Mouse (Mus musculus) embryonic facial prominence, embryonic 15.5 days (tissue): ENCODE data around the gene Pp2d1. TPM values are rescaled to one million over a fixed set of nuclear protein-coding genes. Genes with fewer than 3 reads are reported as not detected.

Source experiments
- ATAC-seq: fragments of 200-750 bp; cut with Nextera tagmentation; 2 replicates; pipeline ENCODE4 v1.8.0; 2017; ENCODE audit warnings: low read depth, moderate TSS enrichment; ENCODE audit not compliant: insufficient number of reproducible peaks, low FRiP score, low TSS enrichment
- H3K27ac ChIP-seq: fragments of 300-500 bp; sonication (generic); replicated peaks from 2 replicates; pipeline ENCODE4 v1.5.1; 2015; ENCODE audit warnings: mild to moderate bottlenecking, inconsistent platforms
- H3K27me3 ChIP-seq: fragments of 300-500 bp; sonication (generic); 2 replicates; pipeline ENCODE4 v1.6.1; 2015; ENCODE audit warnings: inconsistent platforms
- H3K36me3 ChIP-seq: fragments of 300-500 bp; sonication (generic); 2 replicates; pipeline ENCODE4 v1.6.1; 2015; ENCODE audit warnings: mild to moderate bottlenecking, inconsistent platforms
- H3K4me1 ChIP-seq: fragments of 300-500 bp; sonication (generic); 2 replicates; pipeline ENCODE4 v1.6.1; 2015; ENCODE audit warnings: inconsistent platforms
- H3K4me2 ChIP-seq: fragments of 300-500 bp; sonication (generic); replicated peaks from 2 replicates; pipeline ENCODE4 v1.6.1; 2015; ENCODE audit warnings: mild to moderate bottlenecking, inconsistent platforms
- H3K4me3 ChIP-seq: fragments of 300-500 bp; sonication (generic); replicated peaks from 2 replicates; pipeline ENCODE4 v1.5.1; 2015; ENCODE audit warnings: mild to moderate bottlenecking, inconsistent platforms
- H3K9ac ChIP-seq: fragments of 300-500 bp; sonication (generic); 2 replicates; pipeline ENCODE4 v1.6.1; 2015; ENCODE audit warnings: inconsistent platforms
- H3K9me3 ChIP-seq: fragments of 300-500 bp; sonication (generic); replicated peaks from 2 replicates; pipeline ENCODE4 v1.6.1; 2016; ENCODE audit warnings: inconsistent platforms
- WGBS: fragments of 180-500 bp; shearing (Covaris S2); methylation state at CpG from one replicate; pipeline ENCODE4 v1.1.7; 2015; 5-methylcytosine and 5-hydroxymethylcytosine counted together
- polyA plus RNA-seq: library from polyadenylated mRNA; unstranded; fragments of >200 nt; fragmentation: Nextera tagmentation; extraction: Ambion mirVana; gene quantifications from 2 replicates; pipeline ENCODE4 v1.2.1, GENCODE M21; 2015

The Pp2d1 gene
- polyA plus RNA-seq, 1 experiment from 2014 or later = 0.43 TPM

GRCm38 (mm10) chr17:53478066-53478857, 61.0 kb downstream of the Pp2d1 start:
- Histone ChIP-seq H3K9me3 (no peaks in the 10 kb centered on the region), H3K27me3 (no peaks in the 10 kb centered on the region), H3K4me2 (peak overlapping the region; percentile 66), H3K4me3 (peak overlapping the region; percentile 92), H3K36me3 (no peaks in the 10 kb centered on the region), H3K27ac (peak overlapping the region; percentile 99), H3K9ac (peak overlapping the region; percentile 47), H3K4me1 (peaks cover 16% of the 10 kb centered on the region)
- WGBS = 9% methylated on average over 15 of the region's 15 CpGs
- ATAC-seq = no peak

GRCm38 (mm10) chr17:53468697-53469096, 70.6 kb downstream of the Pp2d1 start:
- H3K27ac ChIP-seq = no peak overlapping the region
- no peak overlapping the region for H3K9ac ChIP-seq
- ATAC-seq = no peak
- H3K27me3 ChIP-seq = no peaks in the 10 kb centered on the region
- H3K4me1 ChIP-seq = no peaks in the 10 kb centered on the region
- no peak overlapping the region for H3K4me3 ChIP-seq
- H3K9me3 ChIP-seq = no peaks in the 10 kb centered on the region
- H3K36me3 ChIP-seq = no peaks in the 10 kb centered on the region
- H3K4me2 ChIP-seq = no peak overlapping the region

GRCm38 (mm10) chr17:53465569-53465968, 73.7 kb downstream of the Pp2d1 start:
- no peak for ATAC-seq
- Histone ChIP-seq H3K36me3 (no peaks in the 10 kb centered on the region), H3K9me3 (no peaks in the 10 kb centered on the region), H3K27ac (no peak overlapping the region), H3K4me1 (peaks cover 4% of the 10 kb centered on the region; the same call in 1 of the 2 replicates), H3K4me3 (no peak overlapping the region), H3K4me2 (no peak overlapping the region), H3K9ac (no peak overlapping the region), H3K27me3 (no peaks in the 10 kb centered on the region)
- WGBS = 60% methylated on average over 4 of the region's 4 CpGs

- ATAC-seq = no peak
- Histone ChIP-seq H3K4me1 (peaks cover 4% of the 10 kb centered on the region; the same call in 1 of the 2 replicates), H3K36me3 (no peaks in the 10 kb centered on the region), H3K4me2 (peak overlapping the region; percentile 60), H3K4me3 (peak overlapping the region; percentile 45), H3K9me3 (no peaks in the 10 kb centered on the region), H3K27me3 (no peaks in the 10 kb centered on the region), H3K9ac (no peak overlapping the region), H3K27ac (no peak overlapping the region)
- 17% methylated on average over 7 of the region's 9 CpGs for WGBS
Measured at GRCm38 (mm10) chr17:53463496-53463840, 75.8 kb downstream of the Pp2d1 start.

- H3K4me2 ChIP-seq = peak within 1 kb of the TSS; percentile 60
- 21% methylated on average over 26 of the region's 26 CpGs for WGBS
Measured at GRCm38 (mm10) chr17:53462603-53463495, 76.4 kb downstream of the Pp2d1 start, which contains the start of gene Efhb. Gene Efhb (minus strand): TSS chr17:53463321.

More at GRCm38 (mm10) chr17:53462603-53463495, 76.4 kb downstream of the Pp2d1 start, which contains the start of gene Efhb:
- peaks cover 4% of the 10 kb centered on the region; the same call in 1 of the 2 replicates for H3K4me1 ChIP-seq
- peak; percentile 91 for ATAC-seq
- peak within 1 kb of the TSS; percentile 45 for H3K4me3 ChIP-seq
- no peak within 1 kb of the TSS for H3K9ac ChIP-seq
- no peak within 1 kb of the TSS for H3K27ac ChIP-seq
- no peaks in the 10 kb centered on the region for H3K27me3 ChIP-seq
- H3K36me3 ChIP-seq = no peaks in the 10 kb centered on the region
- H3K9me3 ChIP-seq = no peaks in the 10 kb centered on the region

Other genes with a start within 250 kb of the Pp2d1 start
- gene Efhb, start 76.1 kb downstream of the Pp2d1 start, polyA plus RNA-seq = 1.4 and 1.6 TPM in 2 replicates
- 86.6 and 86.7 TPM in 2 replicates for gene Rab5a, start 60.2 kb downstream of the Pp2d1 start, polyA plus RNA-seq
- gene Kat2b, start 27.4 kb upstream of the Pp2d1 start, polyA plus RNA-seq = 6.9 and 7.0 TPM in 2 replicates
- gene Sgo1, start 149.9 kb upstream of the Pp2d1 start, polyA plus RNA-seq = 24.6 and 27.2 TPM in 2 replicates